Mouse (Mus musculus): ENCODE results near the gene Hormad2. TPM values are rescaled to one million over a fixed set of nuclear protein-coding genes. Genes with fewer than 3 reads are reported as not detected.

Gene Hormad2
- polyA plus RNA-seq, 1 experiment from 2014 or later: 0.44 TPM

DNA sequence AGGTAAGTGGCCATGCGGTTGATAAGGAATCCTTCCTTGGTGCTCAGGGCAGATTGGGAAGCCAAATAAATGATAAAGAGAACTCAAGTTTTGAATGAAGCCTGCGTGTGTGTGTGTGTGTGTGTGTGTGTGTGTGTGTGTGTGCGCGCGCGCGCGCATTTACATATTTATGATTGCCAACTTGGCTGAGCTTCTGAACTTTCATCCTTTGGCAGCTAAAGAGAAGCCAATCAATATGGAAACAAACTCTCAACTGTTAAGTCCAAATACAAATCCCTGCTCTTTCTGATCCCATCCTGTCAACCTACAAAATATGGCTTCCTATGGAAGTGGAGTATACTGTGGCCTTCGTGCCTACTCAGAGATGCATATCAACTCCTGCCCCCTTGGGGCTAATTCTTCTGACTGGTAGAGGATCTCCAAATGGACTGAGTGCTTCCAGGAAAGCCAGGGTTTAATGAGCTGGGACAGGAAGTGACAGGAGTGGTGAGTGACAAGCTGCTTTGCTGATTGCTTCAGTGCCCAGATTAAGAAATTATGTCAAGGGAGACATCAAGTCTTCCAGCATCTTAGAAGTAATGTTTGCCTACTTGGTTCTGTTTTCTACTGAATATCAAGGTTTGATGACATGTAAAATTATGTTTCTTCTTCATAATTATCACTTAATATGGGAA lies 5.4 kb upstream of the Hormad2 start:
- WGBS: 90% methylated on average over 9 of the region's 9 CpGs

GRCm38 (mm10) chr11:4442280-4442679 lies 1.4 kb upstream of the Hormad2 start:
- H3K27me3 ChIP-seq (replicated peaks): no peaks in the 10 kb centered on the region
- no peaks in the 10 kb centered on the region for H3K9me3 ChIP-seq
- H3K4me1 ChIP-seq: peaks cover 5% of the 10 kb centered on the region; the same call in 1 of the 2 replicates
- ATAC-seq (ENCODE audit: extremely low read depth, insufficient number of reproducible peaks, low FRiP score, low TSS enrichment): no peak
- H3K27ac ChIP-seq (replicated peaks): no peak overlapping the region
- no peak overlapping the region for H3K4me3 ChIP-seq
- no peak overlapping the region for H3K4me2 ChIP-seq
- H3K9ac ChIP-seq: no peak overlapping the region
- WGBS: 30% methylated on average over 1 of the region's 1 CpGs
- H3K36me3 ChIP-seq: no peaks in the 10 kb centered on the region

More for the DNA sequence above, 5.4 kb upstream of the Hormad2 start:
- Histone ChIP-seq H3K27ac (replicated peaks) (no peak overlapping the region), H3K4me1 (no peaks in the 10 kb centered on the region), H3K36me3 (no peaks in the 10 kb centered on the region), H3K27me3 (replicated peaks) (no peaks in the 10 kb centered on the region), H3K9ac (no peak overlapping the region), H3K4me3 (no peak overlapping the region), H3K4me2 (no peak overlapping the region), H3K9me3 (no peaks in the 10 kb centered on the region)
- ATAC-seq (ENCODE audit: extremely low read depth, insufficient number of reproducible peaks, low FRiP score, low TSS enrichment): no peak

- Histone ChIP-seq H3K4me3 (no peak overlapping the region), H3K27ac (replicated peaks) (no peak overlapping the region), H3K9me3 (no peaks in the 10 kb centered on the region), H3K9ac (no peak overlapping the region), H3K36me3 (no peaks in the 10 kb centered on the region), H3K4me1 (peaks cover 5% of the 10 kb centered on the region; the same call in 1 of the 2 replicates), H3K27me3 (replicated peaks) (no peaks in the 10 kb centered on the region), H3K4me2 (no peak overlapping the region)
- 45% methylated on average over 2 of the region's 2 CpGs for WGBS
- no peak for ATAC-seq (ENCODE audit: extremely low read depth, insufficient number of reproducible peaks, low FRiP score, low TSS enrichment)
Measured at GRCm38 (mm10) chr11:4438211-4438610, 2.7 kb downstream of the Hormad2 start.

DNA sequence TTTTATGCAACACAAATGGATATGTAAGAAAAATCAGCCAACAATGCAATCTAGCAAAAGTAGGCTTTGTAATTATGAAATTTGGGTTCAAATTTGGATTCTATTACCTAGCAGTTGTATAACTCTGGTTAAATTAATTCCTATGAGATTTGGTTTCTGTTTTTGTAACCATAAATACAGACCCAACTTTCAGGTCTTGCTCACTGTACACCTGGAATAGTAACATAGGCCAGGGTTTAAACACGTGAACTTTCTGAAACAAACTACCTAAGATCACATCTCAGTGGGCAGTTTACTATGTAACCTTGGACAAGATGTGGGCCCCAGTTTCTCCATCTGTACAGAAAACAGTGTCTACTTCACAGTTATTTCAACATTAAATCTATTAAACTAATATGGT lies 3.6 kb downstream of the Hormad2 start:
- H3K27ac ChIP-seq (replicated peaks): no peak overlapping the region
- no peaks in the 10 kb centered on the region for H3K36me3 ChIP-seq
- 82% methylated on average over 1 of the region's 1 CpGs for WGBS
- H3K9ac ChIP-seq: no peak overlapping the region
- H3K4me1 ChIP-seq: peaks cover 5% of the 10 kb centered on the region; the same call in 1 of the 2 replicates
- no peaks in the 10 kb centered on the region for H3K27me3 ChIP-seq (replicated peaks)
- H3K9me3 ChIP-seq: no peaks in the 10 kb centered on the region
- no peak overlapping the region for H3K4me3 ChIP-seq
- H3K4me2 ChIP-seq: no peak overlapping the region
- no peak for ATAC-seq (ENCODE audit: extremely low read depth, insufficient number of reproducible peaks, low FRiP score, low TSS enrichment)

DNA sequence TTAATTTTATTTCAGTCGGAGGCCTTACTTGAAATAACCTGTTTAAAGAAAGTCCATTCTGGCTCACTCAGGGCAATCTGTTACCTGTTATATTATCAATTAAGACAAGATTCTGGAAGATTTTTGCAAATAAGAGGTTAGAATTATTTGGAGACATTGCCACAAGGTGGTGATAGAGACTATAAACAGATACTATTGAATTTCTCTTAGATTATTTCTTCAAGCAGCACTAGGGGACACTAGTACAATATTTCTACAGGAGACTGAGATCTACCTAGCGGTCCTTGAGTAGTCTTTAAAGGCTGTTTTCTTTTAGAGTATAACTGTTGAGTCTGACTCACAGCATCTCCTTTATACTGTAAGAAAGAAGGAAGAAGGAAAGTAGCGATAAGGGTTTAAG lies 4.3 kb downstream of the Hormad2 start:
- 73% methylated on average over 3 of the region's 3 CpGs for WGBS
- H3K9ac ChIP-seq: no peak overlapping the region
- no peaks in the 10 kb centered on the region for H3K36me3 ChIP-seq
- H3K4me2 ChIP-seq: no peak overlapping the region
- no peaks in the 10 kb centered on the region for H3K9me3 ChIP-seq
- H3K4me1 ChIP-seq: peaks cover 5% of the 10 kb centered on the region; the same call in 1 of the 2 replicates
- ATAC-seq (ENCODE audit: extremely low read depth, insufficient number of reproducible peaks, low FRiP score, low TSS enrichment): no peak
- H3K4me3 ChIP-seq: no peak overlapping the region
- no peaks in the 10 kb centered on the region for H3K27me3 ChIP-seq (replicated peaks)
- no peak overlapping the region for H3K27ac ChIP-seq (replicated peaks)

- Histone ChIP-seq H3K4me3 (no peak overlapping the region), H3K27ac (replicated peaks) (no peak overlapping the region), H3K27me3 (replicated peaks) (no peaks in the 10 kb centered on the region), H3K9ac (no peak overlapping the region), H3K36me3 (no peaks in the 10 kb centered on the region), H3K4me2 (no peak overlapping the region), H3K9me3 (no peaks in the 10 kb centered on the region), H3K4me1 (no peaks in the 10 kb centered on the region)
- no peak for ATAC-seq (ENCODE audit: extremely low read depth, insufficient number of reproducible peaks, low FRiP score, low TSS enrichment)
- WGBS: 61% methylated on average over 4 of the region's 4 CpGs
Measured at GRCm38 (mm10) chr11:4434461-4434860, 6.4 kb downstream of the Hormad2 start.

DNA sequence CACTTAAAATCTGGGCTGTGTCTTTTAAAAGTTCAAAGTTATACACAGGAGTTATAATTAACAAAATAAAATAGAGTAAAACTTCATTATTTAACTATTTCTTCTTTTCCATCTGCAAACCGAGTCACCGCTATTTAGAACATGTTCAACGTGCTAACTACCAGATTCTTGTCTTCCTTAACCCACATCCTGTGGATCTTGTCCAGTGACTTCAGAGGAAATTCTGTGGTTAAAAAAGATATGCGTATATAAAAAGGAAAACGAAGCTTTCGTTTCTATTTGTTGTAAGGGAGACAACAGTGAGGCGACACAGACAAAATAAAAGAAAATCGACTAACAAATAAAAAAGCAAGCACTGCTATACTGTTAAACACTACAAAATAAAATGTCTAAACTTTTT lies 17.1 kb downstream of the Hormad2 start:
- Histone ChIP-seq H3K27ac (replicated peaks) (no peak overlapping the region), H3K4me1 (no peaks in the 10 kb centered on the region), H3K9me3 (no peaks in the 10 kb centered on the region), H3K4me3 (no peak overlapping the region), H3K4me2 (no peak overlapping the region), H3K36me3 (no peaks in the 10 kb centered on the region), H3K9ac (no peak overlapping the region), H3K27me3 (replicated peaks) (peaks cover 6% of the 10 kb centered on the region)
- no peak for ATAC-seq (ENCODE audit: extremely low read depth, insufficient number of reproducible peaks, low FRiP score, low TSS enrichment)
- WGBS: 76% methylated on average over 8 of the region's 8 CpGs

DNA sequence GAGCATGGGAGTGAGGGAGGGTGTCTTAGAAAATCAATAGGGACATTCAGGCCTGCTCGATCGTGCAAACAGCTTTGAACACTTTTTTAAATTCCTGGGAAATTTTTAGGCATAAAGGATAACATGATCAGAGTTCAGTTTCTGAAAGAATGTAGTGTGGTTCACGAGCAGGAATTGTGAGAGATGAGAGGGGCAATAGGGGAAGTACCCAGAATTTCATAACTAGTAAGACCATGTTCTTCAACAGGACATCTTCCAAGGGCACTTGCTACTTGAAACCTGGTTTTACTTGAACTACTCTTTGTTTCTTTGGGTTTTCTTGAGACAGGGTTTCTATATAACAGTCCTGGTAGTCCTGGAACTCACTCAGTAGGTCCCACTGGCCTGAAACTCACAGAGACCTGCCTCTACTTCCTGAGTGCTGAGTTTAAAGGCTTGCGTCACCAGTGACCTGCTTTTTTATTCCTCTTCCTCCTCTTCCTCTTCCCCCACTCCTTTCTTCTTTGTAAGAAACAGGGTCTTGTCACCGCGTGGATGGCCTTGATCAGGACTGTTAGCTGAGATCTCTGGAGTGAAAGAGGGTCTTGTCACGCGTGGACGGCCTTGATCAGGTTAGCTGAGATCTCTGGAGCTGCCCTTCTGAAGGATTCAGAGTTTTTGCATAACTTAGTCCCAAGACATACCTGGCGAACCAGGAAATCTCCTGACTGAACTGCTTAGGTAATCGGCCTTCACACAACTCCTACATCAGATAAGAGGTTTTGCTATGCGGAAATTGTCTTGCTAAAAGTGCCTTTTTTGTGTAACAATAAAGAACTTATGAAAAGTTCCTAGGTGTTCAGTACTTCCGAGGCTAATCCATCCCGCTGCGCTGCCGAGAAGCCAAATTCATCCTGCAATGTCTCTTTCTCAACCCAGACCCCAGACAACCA lies 18.1 kb downstream of the Hormad2 start:
- H3K9me3 ChIP-seq: no peaks in the 10 kb centered on the region
- peaks cover 6% of the 10 kb centered on the region for H3K27me3 ChIP-seq (replicated peaks)
- ATAC-seq (ENCODE audit: extremely low read depth, insufficient number of reproducible peaks, low FRiP score, low TSS enrichment): no peak
- WGBS: 77% methylated on average over 16 of the region's 16 CpGs
- no peaks in the 10 kb centered on the region for H3K4me1 ChIP-seq
- no peak overlapping the region for H3K27ac ChIP-seq (replicated peaks)
- H3K36me3 ChIP-seq: no peaks in the 10 kb centered on the region
- no peak overlapping the region for H3K9ac ChIP-seq
- H3K4me3 ChIP-seq: no peak overlapping the region
- H3K4me2 ChIP-seq: no peak overlapping the region

DNA sequence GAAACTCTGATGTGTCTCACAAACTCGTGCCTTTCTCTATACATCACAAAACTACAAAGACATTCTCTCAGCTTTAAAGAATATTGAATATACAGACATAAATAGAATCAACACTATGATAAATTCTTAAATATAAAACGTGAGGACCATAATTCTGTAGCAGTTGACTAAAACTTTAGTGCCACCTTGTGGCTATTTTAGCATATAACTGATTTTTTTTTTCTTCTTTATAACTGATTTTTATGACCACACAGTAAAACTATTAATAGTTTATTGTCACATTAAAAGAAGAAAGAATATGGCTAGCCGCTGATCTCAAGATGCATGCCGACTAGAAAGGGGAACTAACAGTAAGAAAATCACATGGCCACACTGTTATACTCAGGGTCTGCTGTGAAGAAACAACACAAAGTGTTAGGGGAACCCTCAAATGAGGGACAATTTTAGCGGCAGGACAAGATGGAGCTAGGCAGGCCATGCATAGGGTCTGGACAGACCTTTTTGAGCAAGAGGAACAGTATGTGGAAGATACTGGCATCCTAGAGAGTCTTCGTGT lies 18.9 kb downstream of the Hormad2 start:
- H3K4me3 ChIP-seq: no peak overlapping the region
- WGBS: 43% methylated on average over 6 of the region's 6 CpGs
- H3K9ac ChIP-seq: no peak overlapping the region
- no peaks in the 10 kb centered on the region for H3K36me3 ChIP-seq
- peaks cover 6% of the 10 kb centered on the region for H3K27me3 ChIP-seq (replicated peaks)
- no peaks in the 10 kb centered on the region for H3K4me1 ChIP-seq
- no peak for ATAC-seq (ENCODE audit: extremely low read depth, insufficient number of reproducible peaks, low FRiP score, low TSS enrichment)
- H3K9me3 ChIP-seq: no peaks in the 10 kb centered on the region
- no peak overlapping the region for H3K27ac ChIP-seq (replicated peaks)
- no peak overlapping the region for H3K4me2 ChIP-seq

GRCm38 (mm10) chr11:4417986-4418385 lies 22.9 kb downstream of the Hormad2 start:
- 0 out of 2 replicates have a peak, but pooled peaks cover 3% of the 10 kb centered on the region for H3K9me3 ChIP-seq
- H3K27ac ChIP-seq (replicated peaks): no peak overlapping the region
- ATAC-seq (ENCODE audit: extremely low read depth, insufficient number of reproducible peaks, low FRiP score, low TSS enrichment): no peak
- no peaks in the 10 kb centered on the region for H3K4me1 ChIP-seq
- H3K4me2 ChIP-seq: no peak overlapping the region
- no peaks in the 10 kb centered on the region; the same call in none of the 2 replicates for H3K27me3 ChIP-seq (replicated peaks)
- H3K36me3 ChIP-seq: no peaks in the 10 kb centered on the region
- H3K9ac ChIP-seq: no peak overlapping the region
- 81% methylated on average over 3 of the region's 3 CpGs for WGBS
- H3K4me3 ChIP-seq: no peak overlapping the region

DNA sequence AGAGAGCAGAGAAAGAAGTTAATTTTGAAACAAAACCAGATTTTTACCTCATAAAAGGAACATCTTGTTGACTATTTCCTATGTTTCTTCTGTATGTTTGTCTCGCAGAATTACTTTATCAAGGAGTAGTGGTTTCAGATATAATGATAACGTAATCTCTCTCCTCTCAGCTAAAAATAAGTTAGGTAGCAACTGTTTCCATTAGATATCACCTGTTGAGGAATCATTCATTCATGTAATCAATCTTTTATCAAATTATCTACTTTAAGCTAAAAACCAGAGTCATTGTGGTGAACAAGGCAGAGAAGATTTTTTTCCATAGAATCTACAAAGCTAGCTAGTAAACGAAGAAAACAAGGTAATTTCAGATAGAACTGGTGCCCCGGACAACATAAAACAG lies 28.6 kb downstream of the Hormad2 start:
- no peak for ATAC-seq (ENCODE audit: extremely low read depth, insufficient number of reproducible peaks, low FRiP score, low TSS enrichment)
- no peaks in the 10 kb centered on the region; the same call in 1 of the 2 replicates for H3K27me3 ChIP-seq (replicated peaks)

More for the DNA sequence above, 28.6 kb downstream of the Hormad2 start:
- H3K36me3 ChIP-seq: no peaks in the 10 kb centered on the region
- no peak overlapping the region for H3K9ac ChIP-seq
- no peak overlapping the region for H3K4me2 ChIP-seq
- no peak overlapping the region for H3K4me3 ChIP-seq
- 0 out of 2 replicates have a peak, but pooled peaks cover 3% of the 10 kb centered on the region for H3K9me3 ChIP-seq
- H3K27ac ChIP-seq (replicated peaks): no peak overlapping the region
- 79% methylated on average over 4 of the region's 4 CpGs for WGBS
- H3K4me1 ChIP-seq: no peaks in the 10 kb centered on the region

Data from heart, embryonic 13.5 days (tissue).